Mouse (Mus musculus): ENCODE results near the gene Sp9. TPM values are rescaled to one million over a fixed set of nuclear protein-coding genes. Genes with fewer than 3 reads are reported as not detected.

Sp9 gene
- polyA plus RNA-seq, 1 experiment from 2014 or later: 1.5 TPM

GRCm38 (mm10) chr2:73272351-73273248 is 875 bp downstream of the Sp9 start:
- Histone ChIP-seq H3K36me3 (ENCODE audit: control insufficient read depth, insufficient read depth, low read length) (no peaks in the 10 kb centered on the region), H3K27me3 (ENCODE audit: control insufficient read depth, insufficient read depth, low read length) (peaks cover 41% of the 10 kb centered on the region), H3K4me2 (ENCODE audit: low read depth, low read length) (peak overlapping the region; percentile 41), H3K4me3 (ENCODE audit: low read depth, low read length) (peak overlapping the region; percentile 31), H3K27ac (ENCODE audit: low read depth, low read length) (no peak overlapping the region), H3K4me1 (ENCODE audit: control insufficient read depth, insufficient read depth, low read length) (peaks cover 16% of the 10 kb centered on the region), H3K9me3 (ENCODE audit: control insufficient read depth, low read length) (no peaks in the 10 kb centered on the region), H3K9ac (replicated peaks; ENCODE audit: low read depth, low read length) (0 out of 2 replicates have a peak overlapping the region, but pooled peaks have one; percentile 11)
- ATAC-seq (ENCODE audit: low read depth): no peak
- WGBS: under 1% methylated on average over 50 of the region's 55 CpGs

- ATAC-seq (ENCODE audit: low read depth): 0 out of 2 replicates have a peak, but pooled peaks have one; percentile 16
- Histone ChIP-seq H3K9ac (replicated peaks; ENCODE audit: low read depth, low read length) (0 out of 2 replicates have a peak overlapping the region, but pooled peaks have one; percentile 11), H3K27me3 (ENCODE audit: control insufficient read depth, insufficient read depth, low read length) (peaks cover 38% of the 10 kb centered on the region), H3K4me3 (ENCODE audit: low read depth, low read length) (peak overlapping the region; percentile 31), H3K36me3 (ENCODE audit: control insufficient read depth, insufficient read depth, low read length) (no peaks in the 10 kb centered on the region), H3K9me3 (ENCODE audit: control insufficient read depth, low read length) (no peaks in the 10 kb centered on the region), H3K27ac (ENCODE audit: low read depth, low read length) (0 out of 2 replicates have a peak overlapping the region, but pooled peaks have one; percentile 3), H3K4me2 (ENCODE audit: low read depth, low read length) (peak overlapping the region; percentile 41), H3K4me1 (ENCODE audit: control insufficient read depth, insufficient read depth, low read length) (peaks cover 16% of the 10 kb centered on the region)
- WGBS: under 1% methylated on average over 86 of the region's 110 CpGs
Measured at GRCm38 (mm10) chr2:73273249-73274118, 1.8 kb downstream of the Sp9 start.

- H3K27ac ChIP-seq (ENCODE audit: low read depth, low read length): no peak overlapping the region
- H3K4me1 ChIP-seq (ENCODE audit: control insufficient read depth, insufficient read depth, low read length): peaks cover 16% of the 10 kb centered on the region
- under 1% methylated on average over 85 of the region's 88 CpGs for WGBS
- H3K4me2 ChIP-seq (ENCODE audit: low read depth, low read length): peak overlapping the region; percentile 41
- 0 out of 2 replicates have a peak, but pooled peaks have one; percentile 12 for ATAC-seq (ENCODE audit: low read depth)
- H3K36me3 ChIP-seq (ENCODE audit: control insufficient read depth, insufficient read depth, low read length): no peaks in the 10 kb centered on the region
- H3K27me3 ChIP-seq (ENCODE audit: control insufficient read depth, insufficient read depth, low read length): peaks cover 32% of the 10 kb centered on the region
- H3K9me3 ChIP-seq (ENCODE audit: control insufficient read depth, low read length): no peaks in the 10 kb centered on the region
- H3K9ac ChIP-seq (replicated peaks; ENCODE audit: low read depth, low read length): 0 out of 2 replicates have a peak overlapping the region, but pooled peaks have one; percentile 25
- peak overlapping the region; percentile 31 for H3K4me3 ChIP-seq (ENCODE audit: low read depth, low read length)
Measured at GRCm38 (mm10) chr2:73274119-73274920, 2.6 kb downstream of the Sp9 start.

GRCm38 (mm10) chr2:73275261-73276040 is 3.7 kb downstream of the Sp9 start:
- Histone ChIP-seq H3K9me3 (ENCODE audit: control insufficient read depth, low read length) (no peaks in the 10 kb centered on the region), H3K36me3 (ENCODE audit: control insufficient read depth, insufficient read depth, low read length) (no peaks in the 10 kb centered on the region), H3K27ac (ENCODE audit: low read depth, low read length) (no peak overlapping the region), H3K27me3 (ENCODE audit: control insufficient read depth, insufficient read depth, low read length) (peaks cover 26% of the 10 kb centered on the region), H3K4me1 (ENCODE audit: control insufficient read depth, insufficient read depth, low read length) (peaks cover 16% of the 10 kb centered on the region), H3K4me2 (ENCODE audit: low read depth, low read length) (no peak overlapping the region), H3K4me3 (ENCODE audit: low read depth, low read length) (no peak overlapping the region), H3K9ac (replicated peaks; ENCODE audit: low read depth, low read length) (no peak overlapping the region)
- ATAC-seq (ENCODE audit: low read depth): no peak
- WGBS: 12% methylated on average over 8 of the region's 8 CpGs

GRCm38 (mm10) chr2:73276141-73276571 is 4.4 kb downstream of the Sp9 start:
- H3K4me3 ChIP-seq (ENCODE audit: low read depth, low read length): no peak overlapping the region

GRCm38 (mm10) chr2:73277021-73277708 is 5.4 kb downstream of the Sp9 start:
- H3K27ac ChIP-seq (ENCODE audit: low read depth, low read length): 0 out of 2 replicates have a peak overlapping the region, but pooled peaks have one; percentile 22
- peak overlapping the region; percentile 16; the same call in 1 of the 2 replicates for H3K9ac ChIP-seq (replicated peaks; ENCODE audit: low read depth, low read length)
- H3K4me3 ChIP-seq (ENCODE audit: low read depth, low read length): peak overlapping the region; percentile 10
- no peaks in the 10 kb centered on the region for H3K9me3 ChIP-seq (ENCODE audit: control insufficient read depth, low read length)
- peaks cover 21% of the 10 kb centered on the region for H3K27me3 ChIP-seq (ENCODE audit: control insufficient read depth, insufficient read depth, low read length)
- under 1% methylated on average over 38 of the region's 38 CpGs for WGBS
- H3K4me1 ChIP-seq (ENCODE audit: control insufficient read depth, insufficient read depth, low read length): peaks cover 12% of the 10 kb centered on the region
- ATAC-seq (ENCODE audit: low read depth): no peak
- no peaks in the 10 kb centered on the region for H3K36me3 ChIP-seq (ENCODE audit: control insufficient read depth, insufficient read depth, low read length)
- peak overlapping the region; percentile 29 for H3K4me2 ChIP-seq (ENCODE audit: low read depth, low read length)

More at GRCm38 (mm10) chr2:73276141-73276571, 4.4 kb downstream of the Sp9 start:
- no peaks in the 10 kb centered on the region for H3K36me3 ChIP-seq (ENCODE audit: control insufficient read depth, insufficient read depth, low read length)
- ATAC-seq (ENCODE audit: low read depth): no peak
- no peaks in the 10 kb centered on the region for H3K9me3 ChIP-seq (ENCODE audit: control insufficient read depth, low read length)
- peaks cover 16% of the 10 kb centered on the region for H3K4me1 ChIP-seq (ENCODE audit: control insufficient read depth, insufficient read depth, low read length)
- H3K9ac ChIP-seq (replicated peaks; ENCODE audit: low read depth, low read length): no peak overlapping the region
- no peak overlapping the region for H3K27ac ChIP-seq (ENCODE audit: low read depth, low read length)
- WGBS: 3% methylated on average over 6 of the region's 6 CpGs
- peaks cover 18% of the 10 kb centered on the region for H3K27me3 ChIP-seq (ENCODE audit: control insufficient read depth, insufficient read depth, low read length)
- no peak overlapping the region for H3K4me2 ChIP-seq (ENCODE audit: low read depth, low read length)

- under 1% methylated on average over 18 of the region's 18 CpGs for WGBS
Measured at GRCm38 (mm10) chr2:73277709-73278075, 6.0 kb downstream of the Sp9 start.

More at GRCm38 (mm10) chr2:73277709-73278075, 6.0 kb downstream of the Sp9 start:
- H3K4me3 ChIP-seq (ENCODE audit: low read depth, low read length): peak overlapping the region; percentile 10
- no peak overlapping the region for H3K27ac ChIP-seq (ENCODE audit: low read depth, low read length)
- peaks cover 21% of the 10 kb centered on the region for H3K27me3 ChIP-seq (ENCODE audit: control insufficient read depth, insufficient read depth, low read length)
- H3K9me3 ChIP-seq (ENCODE audit: control insufficient read depth, low read length): no peaks in the 10 kb centered on the region
- H3K9ac ChIP-seq (replicated peaks; ENCODE audit: low read depth, low read length): peak overlapping the region; percentile 16; the same call in 1 of the 2 replicates
- no peaks in the 10 kb centered on the region for H3K36me3 ChIP-seq (ENCODE audit: control insufficient read depth, insufficient read depth, low read length)
- H3K4me2 ChIP-seq (ENCODE audit: low read depth, low read length): peak overlapping the region; percentile 29
- ATAC-seq (ENCODE audit: low read depth): no peak
- peaks cover 12% of the 10 kb centered on the region for H3K4me1 ChIP-seq (ENCODE audit: control insufficient read depth, insufficient read depth, low read length)

Measured in neural tube, embryonic 14.5 days (tissue).